Mouse (Mus musculus) midbrain, embryonic 10.5 days (tissue): ENCODE results near the gene Med28. TPM values are rescaled to one million over a fixed set of nuclear protein-coding genes. Genes with fewer than 3 reads are reported as not detected.

ENCODE experiments used
- DNase-seq: peaks from one replicate; pipeline ENCODE4 v3.0.0-alpha.2; 2017; ENCODE audit warnings: low spot score
- H3K27ac ChIP-seq: fragments of 300-500 bp; sonication (generic); replicated peaks from 2 replicates; pipeline ENCODE4 v1.5.1; 2016; ENCODE audit warnings: mild to moderate bottlenecking
- H3K27me3 ChIP-seq: fragments of 300-500 bp; sonication (generic); 2 replicates; pipeline ENCODE4 v1.6.1; 2016; ENCODE audit warnings: low read depth, mild to moderate bottlenecking; ENCODE audit not compliant: poor library complexity, severe bottlenecking
- H3K36me3 ChIP-seq: fragments of 300-500 bp; sonication (generic); 2 replicates; pipeline ENCODE4 v1.6.1; 2016; ENCODE audit warnings: mild to moderate bottlenecking, moderate library complexity
- H3K4me1 ChIP-seq: fragments of 300-500 bp; sonication (generic); 2 replicates; pipeline ENCODE4 v1.6.1; 2016
- H3K4me3 ChIP-seq: fragments of 300-500 bp; sonication (generic); 2 replicates; pipeline ENCODE4 v1.5.1; 2016; ENCODE audit warnings: mild to moderate bottlenecking, moderate library complexity
- H3K9me3 ChIP-seq: fragments of 300-500 bp; sonication (generic); replicated peaks from 2 replicates; pipeline ENCODE4 v1.6.1; 2016; ENCODE audit warnings: mild to moderate bottlenecking
- WGBS: fragments of 180-500 bp; shearing (Covaris S2); methylation state at CpG from one replicate; pipeline ENCODE4 v1.1.7; 2016; 5-methylcytosine and 5-hydroxymethylcytosine counted together
- polyA plus RNA-seq: library from polyadenylated mRNA; unstranded; fragments of >200 nt; fragmentation: Nextera tagmentation; extraction: Ambion mirVana; gene quantifications from 2 replicates; pipeline ENCODE4 v1.2.1, GENCODE M21; 2016

The Med28 gene
- polyA plus RNA-seq, 1 experiment from 2014 or later = 293 TPM

DNA sequence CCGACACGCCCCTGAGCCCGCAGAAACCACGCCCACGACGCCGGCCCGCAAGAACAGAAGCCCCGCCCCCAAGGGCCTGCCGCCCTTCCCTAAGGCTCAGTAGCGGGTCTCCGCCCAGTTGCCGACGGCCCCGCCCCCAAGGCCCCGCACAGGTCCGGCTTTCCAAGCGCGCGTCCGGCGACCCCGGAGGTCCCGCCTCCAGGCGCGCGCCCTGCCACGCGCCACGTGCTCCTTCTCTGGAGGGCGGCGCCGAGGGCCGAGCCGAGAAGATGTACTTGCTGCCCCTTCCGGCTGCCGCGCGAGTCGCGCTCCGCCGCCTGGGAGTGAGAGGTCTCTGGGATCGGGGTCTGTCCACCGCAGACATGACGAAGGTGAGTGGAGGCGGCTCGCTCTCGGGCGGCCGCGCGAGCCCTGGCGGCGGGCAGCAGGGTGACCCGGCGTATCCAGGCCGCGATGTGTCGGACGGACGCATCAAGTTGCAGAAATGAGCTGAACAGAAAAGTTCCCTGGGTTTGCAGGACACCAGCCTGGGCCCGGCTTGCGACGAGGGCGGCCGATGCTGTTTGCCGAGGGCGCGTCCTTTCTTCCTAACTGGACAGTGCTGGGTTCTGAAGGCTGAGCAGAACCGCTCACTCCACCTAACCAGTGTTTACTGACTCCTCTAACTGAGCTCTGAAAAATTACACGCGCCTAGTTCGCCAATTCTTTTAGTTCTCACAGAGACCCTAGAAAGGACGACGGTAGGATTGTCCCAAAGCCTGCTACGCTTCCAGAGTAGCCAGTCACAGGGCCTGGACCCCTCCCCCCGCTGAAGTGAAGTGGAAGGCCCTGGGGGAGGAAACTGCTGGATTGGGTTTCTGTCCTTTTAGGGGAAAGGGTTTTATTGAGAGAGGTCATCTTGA lies 26.6 kb upstream of the Med28 start, which contains the start of gene Lap3:
Gene Lap3 (plus strand): TSS at position 184 of the 902 bp plus-strand sequence.
- Histone ChIP-seq H3K4me3 (peak within 1 kb of the TSS; percentile 65), H3K4me1 (peaks cover 25% of the 10 kb centered on the region), H3K9me3 (no peaks in the 10 kb centered on the region), H3K27me3 (no peaks in the 10 kb centered on the region), H3K36me3 (peaks cover 32% of the 10 kb centered on the region), H3K27ac (peak within 1 kb of the TSS; percentile 88)
- peak; percentile 99 for DNase-seq
- WGBS = under 1% methylated on average over 78 of the region's 78 CpGs

DNA sequence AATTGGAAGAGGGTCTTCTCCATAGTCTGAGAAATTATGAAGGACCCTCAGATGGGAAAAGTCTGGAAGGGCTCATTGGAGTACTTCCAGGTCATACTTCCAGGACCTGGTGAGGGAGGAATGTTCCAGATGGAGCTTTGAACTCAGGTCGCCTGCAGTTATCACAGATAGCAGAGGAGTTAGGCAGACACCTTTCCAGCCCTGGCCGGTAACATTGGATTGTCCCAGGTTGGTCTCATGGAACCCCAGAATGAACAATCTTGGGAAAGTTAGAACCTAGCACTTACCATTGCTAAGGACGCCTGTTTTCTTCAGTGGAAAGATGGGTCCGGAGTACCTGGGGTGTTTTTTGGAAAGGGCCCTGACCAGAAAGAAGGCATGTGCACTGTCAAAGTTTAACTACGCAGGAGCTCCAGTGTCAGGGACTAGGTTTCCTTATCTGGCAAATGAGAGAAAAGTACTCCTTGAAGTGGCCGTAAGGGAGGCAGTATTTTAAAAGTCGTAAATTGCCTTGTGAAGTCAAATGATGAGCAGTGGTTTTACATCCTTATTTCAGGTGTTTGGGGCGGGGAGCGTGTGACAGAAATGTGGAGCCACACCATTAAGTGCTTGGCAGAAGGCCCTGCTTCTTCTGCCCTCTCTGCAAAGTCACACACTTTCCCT lies 25.8 kb upstream of the Med28 start:
- H3K9me3 ChIP-seq = no peaks in the 10 kb centered on the region
- H3K27me3 ChIP-seq = no peaks in the 10 kb centered on the region
- peaks cover 25% of the 10 kb centered on the region for H3K4me1 ChIP-seq
- DNase-seq = no peak
- WGBS = 70% methylated on average over 9 of the region's 9 CpGs
- H3K27ac ChIP-seq = peak overlapping the region; percentile 88
- H3K4me3 ChIP-seq = peak overlapping the region; percentile 65
- H3K36me3 ChIP-seq = peaks cover 40% of the 10 kb centered on the region

DNA sequence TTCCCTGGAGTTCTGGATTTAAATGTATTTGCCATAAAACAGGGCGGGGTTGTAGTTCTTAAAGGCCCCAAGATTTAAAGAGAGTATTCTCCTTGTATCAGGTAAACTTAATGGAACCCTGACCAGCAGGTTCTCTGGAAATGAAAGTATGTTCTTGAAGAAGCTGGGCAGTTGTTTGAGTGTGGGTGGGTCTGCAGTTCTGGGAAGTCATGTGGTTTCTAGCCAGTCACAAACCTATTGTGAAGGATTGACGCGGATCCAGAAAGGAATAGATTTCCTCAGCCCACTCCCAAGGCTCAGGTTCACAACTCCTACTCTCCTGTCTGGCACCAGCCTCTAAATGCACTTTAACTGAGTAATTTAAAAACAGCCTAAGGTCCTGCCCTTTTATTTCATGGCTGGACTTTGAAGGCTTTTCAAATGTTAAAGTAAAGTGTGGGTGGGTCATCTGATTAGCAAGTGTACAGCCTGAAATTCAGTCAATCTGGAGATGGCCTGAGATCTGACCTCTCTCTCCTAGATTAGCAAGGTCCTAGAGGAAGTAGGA lies 24.5 kb upstream of the Med28 start:
- H3K27ac ChIP-seq = no peak overlapping the region
- DNase-seq = no peak
- H3K36me3 ChIP-seq = peaks cover 53% of the 10 kb centered on the region
- no peak overlapping the region for H3K4me3 ChIP-seq
- H3K4me1 ChIP-seq = peaks cover 25% of the 10 kb centered on the region
- WGBS = 95% methylated on average over 3 of the region's 3 CpGs
- H3K27me3 ChIP-seq = no peaks in the 10 kb centered on the region
- H3K9me3 ChIP-seq = no peaks in the 10 kb centered on the region

DNA sequence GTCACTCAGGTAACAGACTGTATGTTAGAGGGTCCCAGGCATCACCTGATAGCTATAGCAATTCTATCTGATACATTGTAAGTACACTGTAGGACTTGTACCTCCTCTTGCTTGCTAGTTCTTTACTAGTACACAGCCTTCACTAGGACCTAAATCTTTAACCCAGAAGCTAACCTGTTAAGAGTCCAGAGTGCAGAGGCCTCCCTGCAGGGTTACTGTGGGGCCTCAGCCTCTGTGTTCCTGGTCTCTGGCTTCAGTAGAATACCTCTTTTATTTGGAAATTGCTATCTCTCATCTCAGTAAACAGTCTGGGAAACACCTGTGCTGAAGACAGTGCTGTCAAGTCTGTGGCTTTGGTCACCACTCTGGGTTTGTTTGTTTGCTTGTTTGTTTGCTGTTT lies 24.0 kb upstream of the Med28 start:
- Histone ChIP-seq H3K27me3 (no peaks in the 10 kb centered on the region), H3K4me1 (peaks cover 25% of the 10 kb centered on the region), H3K9me3 (no peaks in the 10 kb centered on the region), H3K27ac (no peak overlapping the region), H3K36me3 (peaks cover 58% of the 10 kb centered on the region), H3K4me3 (no peak overlapping the region)
- DNase-seq = no peak

DNA sequence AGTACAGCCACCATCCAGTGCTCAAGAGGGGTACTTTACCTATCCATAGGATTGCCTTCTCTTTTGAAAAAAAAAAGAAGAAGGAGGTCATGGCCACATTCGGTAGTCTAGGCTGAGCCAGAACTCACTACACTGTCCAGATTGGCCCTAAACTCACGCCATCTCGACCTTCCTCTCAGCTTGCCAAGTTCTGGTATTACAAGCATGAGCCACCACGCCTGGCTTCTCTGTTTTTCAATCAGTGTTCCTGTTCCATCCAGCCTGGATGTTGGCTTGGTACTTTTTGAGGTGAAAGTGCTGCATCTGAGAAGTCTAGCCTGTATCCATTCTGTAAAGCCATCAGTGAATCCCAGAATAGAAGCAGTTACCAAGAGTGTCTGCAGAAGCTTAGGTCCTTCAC lies 23.6 kb upstream of the Med28 start:
- H3K27ac ChIP-seq = no peak overlapping the region
- H3K36me3 ChIP-seq = peaks cover 62% of the 10 kb centered on the region
- DNase-seq = no peak
- H3K27me3 ChIP-seq = no peaks in the 10 kb centered on the region
- H3K9me3 ChIP-seq = no peaks in the 10 kb centered on the region
- WGBS = 92% methylated on average over 4 of the region's 4 CpGs
- H3K4me3 ChIP-seq = no peak overlapping the region
- H3K4me1 ChIP-seq = peaks cover 22% of the 10 kb centered on the region

DNA sequence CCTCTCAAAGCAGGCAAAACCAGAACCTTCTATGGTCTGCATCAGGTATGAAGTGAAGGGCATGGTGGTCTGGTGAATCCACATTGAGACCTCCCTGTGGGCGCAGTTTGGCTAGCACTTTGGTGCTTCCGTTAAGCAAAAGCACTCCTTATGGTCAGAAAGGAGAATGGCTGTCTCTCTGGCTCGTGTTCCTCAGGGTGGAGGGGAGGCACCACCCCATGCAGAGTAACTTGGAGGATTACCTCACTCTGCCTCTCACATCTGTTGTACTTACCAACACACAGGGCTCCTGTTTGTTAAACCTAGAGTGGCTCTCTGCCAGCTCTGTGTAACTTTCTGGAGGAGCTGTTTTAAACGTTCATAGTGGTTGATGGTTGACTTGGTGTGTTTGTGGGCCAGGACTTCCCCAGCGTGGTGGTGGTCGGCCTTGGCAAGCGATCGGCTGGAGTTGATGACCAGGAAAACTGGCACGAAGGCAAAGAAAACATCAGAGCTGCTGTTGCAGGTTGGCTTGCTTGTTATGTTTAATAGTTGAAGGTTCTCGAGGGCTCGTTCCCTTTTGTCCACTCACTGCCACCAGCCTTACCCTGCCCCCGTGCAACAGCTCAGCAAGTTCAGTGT lies 23.0 kb upstream of the Med28 start:
- WGBS = 92% methylated on average over 12 of the region's 12 CpGs
- Histone ChIP-seq H3K9me3 (no peaks in the 10 kb centered on the region), H3K36me3 (peaks cover 68% of the 10 kb centered on the region), H3K4me3 (no peak overlapping the region), H3K4me1 (peaks cover 20% of the 10 kb centered on the region), H3K27me3 (no peaks in the 10 kb centered on the region), H3K27ac (no peak overlapping the region)
- no peak for DNase-seq

DNA sequence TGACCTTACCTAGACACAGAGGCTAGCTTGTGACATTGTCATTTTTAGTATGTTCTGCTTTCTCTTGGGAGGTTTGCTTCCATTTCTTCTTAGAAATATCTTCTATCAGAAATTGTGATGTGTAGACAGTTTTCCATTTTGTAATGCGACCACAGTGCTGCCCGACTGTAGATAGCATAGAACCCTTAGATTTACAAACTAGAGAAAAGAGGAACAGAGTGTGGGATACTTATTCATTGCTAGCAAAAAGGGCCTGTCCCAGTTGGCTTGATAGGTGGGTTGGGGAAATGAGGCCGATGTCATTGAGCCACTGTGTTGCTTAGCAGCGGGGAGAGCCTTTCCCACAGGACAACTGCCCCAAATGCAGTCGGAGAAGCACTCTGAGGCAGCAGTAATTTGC lies 22.5 kb upstream of the Med28 start:
- Histone ChIP-seq H3K27ac (no peak overlapping the region), H3K36me3 (peaks cover 73% of the 10 kb centered on the region), H3K27me3 (no peaks in the 10 kb centered on the region), H3K4me3 (no peak overlapping the region), H3K4me1 (peaks cover 20% of the 10 kb centered on the region), H3K9me3 (no peaks in the 10 kb centered on the region)
- WGBS = 90% methylated on average over 5 of the region's 5 CpGs
- no peak for DNase-seq

DNA sequence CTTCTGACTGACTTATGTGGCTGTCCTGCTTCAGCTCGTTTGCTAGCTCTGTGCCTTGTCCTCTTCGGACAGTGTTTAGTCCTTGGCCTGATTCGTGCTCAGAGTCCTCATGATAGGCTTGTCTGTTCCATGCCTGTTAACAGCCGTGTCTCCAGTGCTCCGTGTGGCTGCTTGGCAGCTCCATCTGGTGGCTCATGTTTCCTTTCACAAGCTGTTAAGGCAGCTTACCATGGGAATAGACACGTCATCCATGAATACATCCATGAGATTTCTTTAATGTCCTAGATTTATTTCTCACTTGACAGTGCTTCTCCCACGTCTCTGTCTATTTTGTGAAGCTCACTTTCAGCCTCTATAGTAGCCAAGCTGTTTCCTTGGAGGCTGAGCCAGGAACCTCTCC lies 10.0 kb upstream of the Med28 start:
- Histone ChIP-seq H3K9me3 (no peaks in the 10 kb centered on the region), H3K4me3 (no peak overlapping the region), H3K36me3 (peaks cover 89% of the 10 kb centered on the region), H3K27me3 (no peaks in the 10 kb centered on the region), H3K27ac (no peak overlapping the region), H3K4me1 (no peaks in the 10 kb centered on the region)
- WGBS = 89% methylated on average over 7 of the region's 7 CpGs
- DNase-seq = no peak

DNA sequence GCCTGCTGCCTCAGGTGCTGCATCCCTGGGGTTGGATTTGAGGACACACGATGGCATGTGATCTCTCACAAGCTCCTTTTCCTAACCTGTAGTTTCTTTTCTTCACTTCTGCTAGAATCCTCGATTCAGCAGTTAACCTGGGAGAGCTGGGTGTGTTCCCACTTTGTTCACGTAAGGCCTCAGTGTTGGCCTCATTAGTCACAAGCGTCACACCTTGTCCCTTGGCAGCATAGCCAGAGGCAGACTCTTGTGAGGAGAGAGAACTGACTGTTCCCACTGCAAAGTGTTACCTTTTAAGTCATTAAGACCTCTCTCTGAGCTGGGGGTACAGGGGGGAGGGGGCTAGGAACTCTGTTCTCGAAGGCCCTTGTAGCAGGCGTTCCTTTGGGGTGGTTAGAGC lies 7.1 kb upstream of the Med28 start:
- no peak overlapping the region for H3K27ac ChIP-seq
- no peaks in the 10 kb centered on the region for H3K27me3 ChIP-seq
- no peaks in the 10 kb centered on the region for H3K9me3 ChIP-seq
- H3K4me3 ChIP-seq = no peak overlapping the region
- DNase-seq = no peak
- H3K4me1 ChIP-seq = no peaks in the 10 kb centered on the region
- peaks cover 68% of the 10 kb centered on the region for H3K36me3 ChIP-seq
- WGBS = 94% methylated on average over 6 of the region's 6 CpGs

DNA sequence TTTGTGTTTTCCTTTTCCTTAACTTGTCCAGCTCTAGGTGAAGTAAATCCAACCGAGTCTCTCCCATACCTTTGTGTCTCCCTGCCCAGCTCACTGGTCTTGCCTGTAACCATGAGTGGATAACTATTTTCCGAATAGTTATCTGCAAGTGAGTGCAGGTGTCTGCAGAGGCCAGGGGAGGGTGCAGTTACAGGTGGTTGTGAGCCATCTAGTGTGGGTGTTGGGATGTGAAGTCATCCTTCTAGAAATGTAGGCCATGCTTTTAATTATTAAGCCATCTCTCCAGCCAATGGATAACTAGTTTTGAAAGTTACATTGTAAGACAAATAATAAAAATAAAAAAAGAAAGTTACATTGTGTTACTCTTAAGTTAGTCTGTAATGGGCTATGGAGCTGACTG lies 6.5 kb upstream of the Med28 start:
- WGBS = 92% methylated on average over 2 of the region's 2 CpGs
- Histone ChIP-seq H3K36me3 (peaks cover 65% of the 10 kb centered on the region), H3K27me3 (no peaks in the 10 kb centered on the region), H3K9me3 (no peaks in the 10 kb centered on the region), H3K4me1 (no peaks in the 10 kb centered on the region), H3K4me3 (no peak overlapping the region), H3K27ac (no peak overlapping the region)
- no peak for DNase-seq

DNA sequence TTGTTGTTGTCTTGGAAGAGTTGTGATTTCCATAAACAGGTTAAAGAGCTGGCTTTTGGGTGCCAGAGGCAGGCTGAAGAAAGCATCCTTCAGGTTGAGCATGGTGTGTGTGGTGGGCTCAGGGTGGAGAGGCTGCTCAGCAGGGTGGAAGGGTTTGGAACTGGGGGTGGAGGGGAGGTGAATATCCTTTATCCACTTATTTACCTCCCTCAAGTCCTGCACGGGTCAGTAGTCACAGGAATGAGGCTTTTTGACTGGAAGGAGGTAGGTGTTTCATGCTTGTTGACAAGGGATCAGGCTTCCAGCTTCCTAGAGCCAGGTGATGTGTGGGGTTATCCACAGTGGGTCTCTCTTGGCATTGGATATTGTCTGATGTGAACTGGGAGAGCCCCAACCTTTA lies 5.4 kb upstream of the Med28 start:
- Histone ChIP-seq H3K27me3 (no peaks in the 10 kb centered on the region), H3K4me1 (peaks cover 2% of the 10 kb centered on the region; the same call in 1 of the 2 replicates), H3K4me3 (no peak overlapping the region), H3K36me3 (peaks cover 60% of the 10 kb centered on the region), H3K27ac (no peak overlapping the region), H3K9me3 (no peaks in the 10 kb centered on the region)
- WGBS = 94% methylated on average over 1 of the region's 1 CpGs
- DNase-seq = no peak

DNA sequence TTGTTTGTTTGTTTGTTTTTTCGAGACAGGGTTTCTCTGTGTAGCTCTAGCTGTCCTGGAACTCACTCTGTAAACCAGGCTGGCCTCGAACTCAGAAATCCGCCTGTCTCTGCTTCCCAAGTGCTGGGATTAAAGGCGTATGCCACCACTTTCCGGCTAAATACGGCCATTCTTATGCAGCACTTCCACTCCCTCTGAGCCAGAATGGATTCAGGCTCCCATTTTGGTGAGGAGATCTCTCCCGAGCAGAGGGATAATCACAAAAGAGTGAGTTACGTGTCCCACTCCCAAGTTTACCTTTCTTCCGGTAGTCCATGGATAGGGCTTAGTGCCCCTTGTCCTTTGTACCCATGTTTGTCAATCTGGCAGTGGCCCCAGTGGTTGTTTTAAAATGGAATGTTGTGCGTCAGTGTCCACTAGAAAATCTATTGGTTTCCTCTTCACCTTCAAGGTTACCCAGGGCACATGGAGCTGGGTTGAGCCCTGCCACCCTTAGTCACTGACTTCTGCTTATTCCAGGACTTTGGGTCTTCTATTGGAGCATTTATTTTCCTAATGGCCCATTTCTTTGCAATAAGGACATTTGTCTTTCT lies 4.8 kb upstream of the Med28 start:
- Histone ChIP-seq H3K9me3 (no peaks in the 10 kb centered on the region), H3K4me3 (no peak overlapping the region), H3K4me1 (peaks cover 4% of the 10 kb centered on the region; the same call in 1 of the 2 replicates), H3K27ac (no peak overlapping the region), H3K36me3 (peaks cover 53% of the 10 kb centered on the region), H3K27me3 (no peaks in the 10 kb centered on the region)
- DNase-seq = no peak
- WGBS = 92% methylated on average over 10 of the region's 10 CpGs
